Mouse (Mus musculus): ENCODE results near the gene Sema6d.

- no peak for TF ChIP-seq EP300 (IDR thresholded peaks at IDR 0.05; ENCODE audit: low read depth)
- no peak for TF ChIP-seq CTCF (IDR thresholded peaks at IDR 0.05; ENCODE audit: low read depth)
Observed at GRCm38 (mm10) chr2:124618526-124619219, 528.9 kb downstream of the Sema6d start.

All from liver, postnatal 0 days (tissue).